Mouse (Mus musculus) induced T-regulatory cell, adult 2 months (primary cell): Measurements from ENCODE around the gene Plcl2.
"Not testable (repeated sequence)": the region's sequence is repeated elsewhere in the genome, so short reads cannot be mapped to it uniquely, and the experiment has no call there.

Source experiments
- DNase-seq: peaks from one replicate; pipeline ENCODE4 v3.0.0-alpha.2; 2012; ENCODE audit warnings: low read depth

Gene Plcl2

GRCm38 (mm10) chr17:50627658-50628057 lies 118.5 kb downstream of the Plcl2 start:
- no peak for DNase-seq

- no peak for DNase-seq
Measured at GRCm38 (mm10) chr17:50628716-50629115, 119.5 kb downstream of the Plcl2 start.

GRCm38 (mm10) chr17:50630992-50631391 lies 121.8 kb downstream of the Plcl2 start:
- DNase-seq, result peak; percentile 33

DNA sequence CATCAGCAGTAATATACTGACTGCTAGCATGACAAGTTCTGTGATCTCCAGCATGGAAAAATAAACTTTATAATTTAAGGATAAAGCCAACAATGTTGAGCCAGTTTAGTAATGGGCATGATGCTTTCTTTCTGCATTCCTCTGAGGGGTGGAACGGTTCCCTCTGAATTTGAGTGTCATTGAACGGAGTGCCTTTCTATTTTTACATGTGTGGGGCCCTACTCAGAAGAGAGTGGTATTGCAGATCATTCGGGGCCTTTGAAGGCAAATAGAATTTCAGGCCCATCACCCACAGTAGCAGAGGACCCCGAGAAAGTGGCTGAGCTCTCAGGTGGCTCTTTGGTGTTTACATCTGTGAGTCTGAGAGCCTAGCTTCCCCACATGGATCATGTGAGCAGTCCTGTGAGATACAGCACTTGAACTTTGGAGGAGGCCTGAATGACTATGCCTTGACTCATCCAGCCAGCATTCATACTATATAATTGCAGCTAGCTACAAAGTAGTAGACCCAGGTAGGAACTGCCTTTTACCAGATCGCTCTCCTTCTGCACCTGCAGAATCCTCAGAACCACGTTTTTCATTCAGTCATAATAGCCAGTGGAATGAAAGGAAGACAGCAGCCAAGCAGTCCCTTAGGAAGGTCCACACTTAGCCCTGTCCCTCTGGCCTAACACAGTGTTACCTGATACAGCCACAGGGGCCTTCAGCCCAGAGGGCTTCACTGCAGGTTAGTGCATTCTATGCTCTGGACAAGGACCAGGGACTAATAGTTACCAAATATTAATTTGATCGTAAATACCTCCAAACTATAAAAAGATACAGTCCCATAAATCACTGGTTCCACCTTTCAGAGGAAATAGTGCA lies 125.0 kb downstream of the Plcl2 start:
- no peak for DNase-seq

- no peak for DNase-seq
Measured at GRCm38 (mm10) chr17:50635961-50636585, 126.9 kb downstream of the Plcl2 start.

DNA sequence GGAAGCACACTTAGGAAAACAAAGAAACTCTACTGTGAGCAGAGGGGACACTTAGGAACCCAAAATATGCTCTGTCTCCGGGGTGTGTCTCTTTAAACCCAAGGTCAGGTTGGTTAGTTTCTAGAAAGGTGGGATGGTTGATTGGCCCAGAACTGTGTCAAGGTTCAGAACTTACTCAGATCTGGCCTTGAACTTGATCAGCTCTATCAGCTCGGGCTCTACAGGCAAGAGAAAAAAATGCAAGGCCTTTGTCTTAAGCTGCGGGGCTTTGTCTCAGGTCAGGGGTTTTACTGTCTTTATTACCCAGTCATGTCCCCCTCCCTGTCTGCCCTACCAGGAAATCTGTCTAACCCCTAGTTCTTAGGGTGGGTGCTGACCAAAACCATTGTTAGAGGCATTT lies 129.6 kb downstream of the Plcl2 start:
- DNase-seq, result peak; percentile 18

GRCm38 (mm10) chr17:50641076-50641610 lies 131.9 kb downstream of the Plcl2 start:
- DNase-seq, result no peak

- no peak for DNase-seq
Measured at GRCm38 (mm10) chr17:50641879-50642278, 132.7 kb downstream of the Plcl2 start.

DNA sequence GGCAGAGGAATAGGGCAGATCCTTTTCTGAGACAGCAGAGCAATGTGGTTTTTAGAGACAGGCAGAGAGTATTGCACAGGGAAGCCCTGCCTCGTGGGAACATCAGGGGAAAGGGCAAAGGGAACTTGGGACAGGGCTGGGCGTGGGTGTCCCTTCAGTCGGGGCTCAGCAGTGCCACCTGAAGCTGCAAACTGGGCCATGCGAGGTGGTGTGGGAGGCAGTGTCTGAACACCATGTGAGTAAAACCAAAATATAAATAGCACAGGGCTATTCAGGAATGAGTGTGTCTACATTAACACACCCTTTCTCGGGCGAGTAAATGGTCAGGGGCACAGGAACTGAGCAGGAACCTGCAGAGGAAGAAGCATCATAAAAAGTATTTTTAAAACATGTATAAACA lies 134.2 kb downstream of the Plcl2 start:
- no peak for DNase-seq

- DNase-seq, result no peak
Measured at GRCm38 (mm10) chr17:50643989-50644388, 134.8 kb downstream of the Plcl2 start.

DNA sequence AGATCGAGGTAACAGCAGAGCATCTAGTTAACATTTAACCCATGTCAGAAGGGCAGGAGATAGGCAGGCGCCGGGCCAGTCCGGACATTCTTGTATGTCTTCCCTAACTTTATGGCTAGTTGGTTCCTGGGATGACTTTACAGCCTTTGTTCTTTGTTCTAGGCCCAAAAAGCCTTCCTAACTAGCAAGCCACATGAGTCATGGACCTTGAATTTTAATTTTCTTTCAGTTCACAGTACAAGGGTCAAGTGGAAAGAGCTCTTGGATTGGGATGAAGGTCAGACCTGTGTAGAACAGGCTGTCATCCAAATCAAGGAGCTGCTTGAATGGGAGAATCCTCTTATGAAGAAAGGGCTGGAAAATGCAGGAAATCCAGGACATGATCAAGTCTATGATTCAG lies 138.9 kb downstream of the Plcl2 start:
- DNase-seq, result not testable (repeated sequence)

DNA sequence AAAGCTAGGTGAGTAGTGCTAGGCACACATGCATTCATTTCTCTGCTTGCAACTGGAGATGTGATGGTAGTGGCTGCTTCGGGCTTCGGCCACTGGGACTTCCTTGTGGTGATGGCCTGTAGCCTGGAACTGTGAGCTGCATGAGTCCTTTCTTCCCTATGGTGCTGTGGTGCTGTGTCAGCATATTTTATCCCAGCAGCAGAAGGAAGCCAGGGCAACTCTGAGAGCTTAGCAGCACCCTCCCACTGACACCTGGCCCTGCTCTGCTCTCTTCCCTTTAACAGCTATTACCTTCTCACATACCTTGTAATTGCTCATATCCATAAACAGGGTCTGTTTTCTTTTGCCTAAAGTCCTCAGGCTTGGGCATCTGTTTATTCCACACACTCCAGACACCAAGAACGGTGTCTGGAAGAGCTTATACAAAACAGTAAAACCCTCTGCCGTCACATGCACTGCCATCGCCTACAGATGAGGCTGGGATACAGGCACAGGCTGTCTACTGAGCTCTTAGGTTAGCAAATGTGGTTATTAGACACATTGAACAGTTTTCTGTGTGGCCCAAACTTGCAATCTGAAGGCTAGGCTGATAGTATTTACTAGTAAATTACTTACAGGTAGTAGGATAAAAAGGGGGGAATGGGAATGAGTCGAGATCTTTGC lies 139.7 kb downstream of the Plcl2 start:
- DNase-seq, result no peak

GRCm38 (mm10) chr17:50650535-50651223 lies 141.5 kb downstream of the Plcl2 start:
- no peak for DNase-seq

- no peak for DNase-seq
Measured at GRCm38 (mm10) chr17:50654741-50655415, 145.7 kb downstream of the Plcl2 start.

DNA sequence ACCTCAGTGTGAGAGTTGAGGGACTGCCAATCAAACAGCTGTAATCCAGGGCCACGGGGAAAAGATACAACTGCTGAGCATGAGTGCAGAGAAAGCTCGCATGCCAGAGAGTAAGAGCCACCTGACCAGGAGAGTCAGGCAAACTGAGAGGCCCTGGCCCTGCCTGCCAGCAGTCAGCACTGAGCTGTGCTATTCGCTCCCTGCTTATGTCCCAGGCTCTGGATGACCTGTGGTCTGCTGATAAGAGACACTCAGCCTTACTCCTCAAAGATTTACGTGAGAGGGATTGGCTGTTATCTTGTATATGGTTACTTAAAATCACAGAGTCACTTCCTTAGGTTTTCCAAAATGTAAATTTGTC lies 146.2 kb downstream of the Plcl2 start:
- no peak for DNase-seq

GRCm38 (mm10) chr17:50657321-50657720 lies 148.1 kb downstream of the Plcl2 start:
- no peak for DNase-seq

GRCm38 (mm10) chr17:50658901-50659300 lies 149.7 kb downstream of the Plcl2 start:
- no peak for DNase-seq

DNA sequence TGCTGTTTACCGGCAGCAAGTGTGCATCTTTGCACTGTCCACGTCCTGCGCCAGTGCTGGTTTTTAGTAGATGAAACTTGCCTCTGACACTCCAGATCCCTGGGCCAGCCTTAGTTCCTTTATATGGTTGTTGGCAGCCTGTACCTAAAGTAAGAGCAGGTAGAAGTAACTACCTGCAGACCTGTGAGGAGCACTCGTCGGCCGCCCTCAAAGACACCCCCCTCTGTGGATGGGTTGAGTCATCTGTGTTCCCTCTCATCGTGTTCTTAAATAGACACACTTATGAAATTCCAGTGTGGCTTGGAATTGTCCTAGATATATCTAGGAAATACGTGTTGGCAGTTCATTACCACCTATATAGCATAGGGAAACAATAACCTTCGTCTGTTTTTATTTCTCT lies 158.4 kb downstream of the Plcl2 start:
- DNase-seq, result no peak

GRCm38 (mm10) chr17:50668681-50669208 lies 159.5 kb downstream of the Plcl2 start:
- DNase-seq, result no peak

- DNase-seq, result no peak
Measured at GRCm38 (mm10) chr17:50671416-50671815, 162.2 kb downstream of the Plcl2 start.

GRCm38 (mm10) chr17:50674580-50674979 lies 165.4 kb downstream of the Plcl2 start:
- DNase-seq, result no peak
